Comparison of ENCODE assay signal across 20 mouse cellular contexts in the genomic region with DNA sequence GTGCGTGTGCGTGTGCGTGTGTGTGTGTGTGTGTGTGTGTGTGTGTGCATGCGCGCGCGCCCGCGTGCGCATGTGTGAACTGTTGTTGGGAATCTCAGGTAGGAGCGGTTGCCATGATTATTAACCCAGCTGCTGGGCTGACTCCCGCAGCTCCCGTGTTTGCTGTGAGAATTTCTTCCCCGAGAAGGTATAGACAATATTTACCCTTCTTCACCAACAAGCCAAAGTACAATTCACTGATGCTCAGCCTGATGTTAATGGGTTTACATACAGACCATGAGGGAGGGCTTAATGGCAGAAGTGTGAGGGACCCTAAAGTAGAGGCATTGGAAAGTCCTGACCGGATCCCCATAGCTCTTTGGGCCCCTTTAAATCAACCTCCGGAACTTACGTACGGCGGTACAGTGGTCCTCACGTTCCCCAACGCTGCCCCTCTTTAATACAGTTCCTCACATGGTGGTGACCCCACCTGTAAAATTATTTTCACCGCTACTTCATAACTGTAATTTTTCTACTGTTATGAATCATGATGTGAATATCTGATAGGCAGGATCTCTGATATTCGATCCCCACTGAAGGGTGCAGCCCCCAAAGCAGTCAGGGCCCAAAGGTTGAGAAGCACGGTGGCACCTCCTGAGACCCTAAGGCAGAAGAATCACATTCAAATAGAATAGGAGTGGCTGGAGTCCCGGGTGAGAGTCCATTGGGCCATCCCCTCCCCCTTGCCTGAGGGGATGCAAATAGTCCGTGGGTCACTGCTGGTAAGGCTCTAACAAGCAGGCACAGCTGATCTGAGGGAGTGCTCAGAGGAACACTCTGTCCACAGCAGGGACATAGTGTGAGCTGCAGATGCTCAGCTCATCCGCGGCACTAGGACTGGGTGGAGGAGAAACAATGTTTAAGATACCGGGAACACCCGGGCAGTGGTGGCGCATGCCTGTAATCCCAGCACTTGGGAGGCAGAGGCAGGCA. TPM values are rescaled to one million over a fixed set of nuclear protein-coding genes. Genes with fewer than 3 reads are reported as not detected.
DNase-seq lines count a peak whose midpoint lies in the region; ATAC-seq and TF ChIP-seq lines count a peak whose summit lies in the region.
"Had no signal": no experiment of that assay in that cellular context is flagged by ENCODE, and none has a peak within 500 bp of the region (broad histone marks: within the 10 kb centered on the region; RNA-seq: fewer than 3 reads in every experiment).

No protein-coding gene starts in this region.

- no peaks in the 10 kb centered on the region for H3K27me3 ChIP-seq in midbrain, embryonic 11.5 days (ENCODE audit: control insufficient read depth, insufficient read depth, low read length)
- peaks cover 17% of the 10 kb centered on the region for H3K27me3 ChIP-seq in midbrain, embryonic 10.5 days (ENCODE audit: low read depth, poor library complexity, severe bottlenecking)
- no peaks in the 10 kb centered on the region for H3K27me3 ChIP-seq in liver, postnatal 0 days (ENCODE audit: insufficient read depth, low read length)
- H3K27me3 ChIP-seq: embryonic facial prominence, embryonic 15.5 days; megakaryocyte, embryonic 14.5 days; stomach, embryonic 15.5 days had no signal

- TF ChIP-seq EP300 in liver, postnatal 0 days (IDR thresholded peaks at IDR 0.05; ENCODE audit: low read depth), result no peak

- DNase-seq in frontal cortex, postnatal 10 days (ENCODE audit: low spot score in 2 of 2), result no peak
- peak; percentile 81 for DNase-seq in midbrain, embryonic 11.5 days (ENCODE audit: low spot score, missing footprints)
- DNase-seq in midbrain, embryonic 10.5 days (ENCODE audit: low spot score), result no peak
- peak; percentile 83 for DNase-seq in ZHBTc4 (ENCODE audit: low read depth, low spot score)
- no peak for DNase-seq in liver, postnatal 0 days
- DNase-seq in layer of hippocampus, postnatal 10 days (ENCODE audit: low spot score in 2 of 2), result no peak
- no peak for DNase-seq in cerebellum, adult 9-11 months
- DNase-seq: cerebellum, postnatal 25 days; gastrocnemius, adult 2 months; kidney, postnatal 14 days; layer of hippocampus, adult 9-11 months; left cerebral cortex, postnatal 4 days; lung, embryonic 14.5 days had no signal

- H3K27ac ChIP-seq in midbrain, embryonic 11.5 days (ENCODE audit: low read depth, low read length), result no peak overlapping the region
- no peak overlapping the region for H3K27ac ChIP-seq in midbrain, embryonic 10.5 days (replicated peaks)
- H3K27ac ChIP-seq in liver, postnatal 0 days (ENCODE audit: low read depth), result 0 out of 2 replicates have a peak overlapping the region, but pooled peaks have one; percentile 7
- H3K27ac ChIP-seq: embryonic facial prominence, embryonic 15.5 days; forebrain, embryonic 12.5 days; gastrocnemius, adult 2 months; neural tube, embryonic 13.5 days; stomach, embryonic 15.5 days had no signal

- no peaks in the 10 kb centered on the region for H3K9me3 ChIP-seq in midbrain, embryonic 11.5 days (ENCODE audit: control insufficient read depth, low read length)
- no peaks in the 10 kb centered on the region for H3K9me3 ChIP-seq in midbrain, embryonic 10.5 days (replicated peaks)
- no peaks in the 10 kb centered on the region for H3K9me3 ChIP-seq in liver, postnatal 0 days (ENCODE audit: low read length)
- H3K9me3 ChIP-seq: embryonic facial prominence, embryonic 15.5 days; forebrain, embryonic 12.5 days; megakaryocyte, embryonic 14.5 days; neural tube, embryonic 13.5 days; stomach, embryonic 15.5 days had no signal

- H3K4me3 ChIP-seq in midbrain, embryonic 11.5 days (ENCODE audit: low read depth, low read length), result no peak overlapping the region
- no peak overlapping the region for H3K4me3 ChIP-seq in midbrain, embryonic 10.5 days
- no peak overlapping the region for H3K4me3 ChIP-seq in liver, postnatal 0 days (ENCODE audit: low read depth, low read length)
- H3K4me3 ChIP-seq: embryonic facial prominence, embryonic 15.5 days; forebrain, embryonic 12.5 days; gastrocnemius, adult 2 months; megakaryocyte, embryonic 14.5 days; neural tube, embryonic 13.5 days; stomach, embryonic 15.5 days had no signal

- no peak for TF ChIP-seq CTCF in liver, postnatal 0 days (IDR thresholded peaks at IDR 0.05; ENCODE audit: low read depth)

- H3K9ac ChIP-seq in midbrain, embryonic 11.5 days (ENCODE audit: low read length), result no peak overlapping the region
- no peak overlapping the region for H3K9ac ChIP-seq in liver, postnatal 0 days (replicated peaks)
- H3K9ac ChIP-seq: embryonic facial prominence, embryonic 15.5 days; forebrain, embryonic 12.5 days; lung, embryonic 14.5 days; neural tube, embryonic 13.5 days; stomach, embryonic 15.5 days had no signal

- ATAC-seq in frontal cortex, adult (ENCODE audit: low TSS enrichment), result peak; percentile 44; the same call in 1 of the 2 replicates
- peak; percentile 45 for ATAC-seq in midbrain, embryonic 11.5 days (ENCODE audit: low FRiP score)
- peak; percentile 59 for ATAC-seq in liver, postnatal 0 days
- ATAC-seq: activated CD4-positive, CD25-positive, alpha-beta regulatory T cell, adult 4 months had no signal

- no peaks in the 10 kb centered on the region; the same call in 1 of the 2 replicates for H3K4me1 ChIP-seq in midbrain, embryonic 11.5 days (ENCODE audit: control insufficient read depth, insufficient read depth, low read length)
- H3K4me1 ChIP-seq in midbrain, embryonic 10.5 days, result peaks cover 22% of the 10 kb centered on the region
- H3K4me1 ChIP-seq in liver, postnatal 0 days (ENCODE audit: insufficient read depth), result peaks cover 5% of the 10 kb centered on the region; the same call in 1 of the 2 replicates
- H3K4me1 ChIP-seq: embryonic facial prominence, embryonic 15.5 days; stomach, embryonic 15.5 days had no signal

- WGBS in midbrain, embryonic 11.5 days, result 57% methylated on average over 31 of the region's 31 CpGs
- 55% methylated on average over 31 of the region's 31 CpGs for WGBS in midbrain, embryonic 10.5 days
- 60% methylated on average over 31 of the region's 31 CpGs for WGBS in liver, postnatal 0 days (ENCODE audit: insufficient replicate concordance)

- no peak overlapping the region for H3K4me2 ChIP-seq in midbrain, embryonic 11.5 days
- peak overlapping the region; percentile 34 for H3K4me2 ChIP-seq in liver, postnatal 0 days (ENCODE audit: low read depth, low read length)
- H3K4me2 ChIP-seq: embryonic facial prominence, embryonic 15.5 days; forebrain, embryonic 12.5 days; lung, embryonic 14.5 days; neural tube, embryonic 13.5 days; stomach, embryonic 15.5 days had no signal

- no peaks in the 10 kb centered on the region for H3K36me3 ChIP-seq in midbrain, embryonic 11.5 days (ENCODE audit: control insufficient read depth, insufficient read depth, low read length)
- no peaks in the 10 kb centered on the region for H3K36me3 ChIP-seq in midbrain, embryonic 10.5 days
- no peaks in the 10 kb centered on the region for H3K36me3 ChIP-seq in liver, postnatal 0 days (replicated peaks; ENCODE audit: insufficient read depth, low read length)
- H3K36me3 ChIP-seq: embryonic facial prominence, embryonic 15.5 days; forebrain, embryonic 12.5 days; neural tube, embryonic 13.5 days; stomach, embryonic 15.5 days had no signal

RNA-seq across cellular contexts. Expression of a gene that starts 10.4 kb away (rescaled TPM):
- polyA plus RNA-seq in midbrain, embryonic 11.5 days (2014; fragmentation: Nextera tagmentation; extraction: Ambion mirVana), result 235 and 238 TPM in 2 replicates
- 222 and 239 TPM in 2 replicates for polyA plus RNA-seq in midbrain, embryonic 10.5 days (2016; fragmentation: Nextera tagmentation; extraction: Ambion mirVana)
- 34.4 and 38.6 TPM in 2 replicates for polyA plus RNA-seq in liver, postnatal 0 days (2015; fragmentation: Nextera tagmentation; extraction: Ambion mirVana)
- total RNA-seq in layer of hippocampus, postnatal 10 days (2021), result 100 to 1,000 TPM; 116 to 122 TPM

Comparison
In these comparisons a context has a peak if more than half of its experiments do, and no peak if none do; other contexts are left out.
1. DNase-seq: peak in midbrain, embryonic 11.5 days (single experiment) and ZHBTc4 (single experiment); none in frontal cortex, postnatal 10 days (0 of 2), midbrain, embryonic 10.5 days (single experiment), liver, postnatal 0 days (single experiment), layer of hippocampus, postnatal 10 days (0 of 2) and cerebellum, adult 9-11 months (single experiment).
2. Peak in every context shown above with its lines, with median percentiles within 50 percentile points of each other: ATAC-seq.